Mouse (Mus musculus) liver, postnatal 0 days (tissue): ENCODE results near the gene Prpf40a.
A peak's percentile ranks its signal among the peaks of the same experiment; 100 is the strongest.

Experiments used
- CTCF ChIP-seq: sonication (generic); IDR thresholded peaks from 2 replicates; pipeline ENCODE4 v1.5.1; 2016; ENCODE audit warnings: antibody characterized with exemption, low read depth
- EP300 ChIP-seq: IDR thresholded peaks from 2 replicates; pipeline ENCODE4 v1.6.1; 2016; ENCODE audit warnings: antibody characterized with exemption, low read depth, mild to moderate bottlenecking

GRCm38 (mm10) chr2:53085617-53086202, 105.4 kb downstream of the Prpf40a start:
- TF ChIP-seq EP300 (no peak), CTCF (peak; percentile 71)
